Mouse (Mus musculus): Measurements from ENCODE around the gene Tiam1. TPM values are rescaled to one million over a fixed set of nuclear protein-coding genes. Genes with fewer than 3 reads are reported as not detected.

Gene Tiam1
- polyA plus RNA-seq, 1 experiment from 2014 or later: 29.0 TPM

- WGBS: 90% methylated on average over 7 of the region's 7 CpGs
- H3K4me1 ChIP-seq (replicated peaks): peaks cover 33% of the 10 kb centered on the region
- H3K27me3 ChIP-seq: no peaks in the 10 kb centered on the region
- no peak overlapping the region for H3K4me2 ChIP-seq
- no peaks in the 10 kb centered on the region for H3K9me3 ChIP-seq
- H3K9ac ChIP-seq: no peak overlapping the region
- no peak overlapping the region for H3K4me3 ChIP-seq
- ATAC-seq (ENCODE audit: low FRiP score): no peak
- H3K27ac ChIP-seq: no peak overlapping the region
- no peaks in the 10 kb centered on the region for H3K36me3 ChIP-seq
Observed at GRCm38 (mm10) chr16:90102596-90102995, 41.0 kb downstream of the Tiam1 start.

DNA sequence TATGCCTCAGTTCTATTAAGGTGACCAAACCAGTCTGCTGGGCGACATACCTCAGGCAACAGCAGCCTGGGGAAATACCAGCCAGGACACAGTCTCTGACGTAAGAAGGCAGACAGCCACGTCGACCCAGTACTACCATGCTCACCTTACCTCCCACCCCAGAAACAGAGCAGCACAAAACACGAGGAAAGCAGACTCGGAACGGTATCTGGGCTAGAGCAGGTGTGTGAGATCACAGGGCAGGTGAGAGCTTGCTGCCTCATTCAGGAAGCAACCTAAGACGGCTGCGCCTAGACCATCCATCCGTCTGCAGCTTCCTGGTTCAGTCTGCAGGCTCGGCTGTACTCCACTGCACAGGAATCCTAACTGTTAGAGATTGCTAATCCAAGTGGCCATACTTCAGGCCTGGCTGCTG is 45.4 kb downstream of the Tiam1 start:
- no peak for ATAC-seq (ENCODE audit: low FRiP score)
- 0 out of 2 replicates have a peak overlapping the region, but pooled peaks have one; percentile 12 for H3K27ac ChIP-seq
- WGBS: 91% methylated on average over 11 of the region's 11 CpGs
- H3K4me2 ChIP-seq: no peak overlapping the region
- H3K9ac ChIP-seq: no peak overlapping the region
- no peaks in the 10 kb centered on the region for H3K9me3 ChIP-seq
- no peaks in the 10 kb centered on the region for H3K27me3 ChIP-seq
- H3K4me3 ChIP-seq: no peak overlapping the region
- no peaks in the 10 kb centered on the region for H3K36me3 ChIP-seq
- H3K4me1 ChIP-seq (replicated peaks): peaks cover 43% of the 10 kb centered on the region

DNA sequence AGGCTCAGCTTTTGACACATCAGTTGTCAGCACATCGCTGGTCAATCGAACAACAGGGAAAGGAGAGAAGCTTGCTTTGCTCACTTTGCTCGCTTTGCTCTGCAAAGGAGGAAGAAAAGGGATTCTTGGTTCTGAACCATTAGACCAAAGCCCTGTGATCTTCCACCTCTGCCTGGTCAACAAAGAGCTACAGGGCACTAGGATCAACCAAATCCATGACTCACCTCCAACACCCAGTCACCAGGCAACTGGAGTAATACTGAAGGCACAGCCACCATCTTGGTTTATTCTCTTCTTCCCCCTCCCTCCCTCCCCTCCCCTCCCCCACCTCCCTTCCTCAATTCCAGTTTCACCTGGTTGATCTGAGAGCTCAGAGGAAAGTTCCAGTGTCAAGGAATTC is 45.8 kb downstream of the Tiam1 start:
- Histone ChIP-seq H3K4me2 (no peak overlapping the region), H3K9ac (no peak overlapping the region), H3K36me3 (no peaks in the 10 kb centered on the region), H3K9me3 (no peaks in the 10 kb centered on the region), H3K4me3 (no peak overlapping the region), H3K27me3 (no peaks in the 10 kb centered on the region), H3K27ac (no peak overlapping the region), H3K4me1 (replicated peaks) (peaks cover 43% of the 10 kb centered on the region)
- WGBS: 96% methylated on average over 3 of the region's 3 CpGs
- ATAC-seq (ENCODE audit: low FRiP score): no peak

DNA sequence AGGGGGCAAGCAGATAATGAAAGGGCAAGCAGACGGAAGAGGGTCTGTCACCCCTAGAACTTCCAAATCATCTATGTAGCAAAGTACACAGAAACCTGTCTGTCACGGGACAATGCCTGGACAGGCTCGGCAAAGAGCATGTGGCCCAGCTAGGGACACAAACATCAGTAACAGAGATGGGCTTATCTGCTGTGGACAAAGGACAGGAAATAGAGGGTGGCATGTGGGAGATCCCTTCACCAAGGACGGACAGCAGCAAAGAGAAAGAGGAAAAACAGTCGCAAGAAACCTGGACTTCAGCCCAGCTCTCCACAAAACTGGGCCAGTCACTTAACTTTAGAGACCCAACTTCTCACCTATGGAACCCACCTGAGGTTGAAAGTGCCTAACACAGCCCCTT is 47.6 kb downstream of the Tiam1 start:
- no peak overlapping the region for H3K9ac ChIP-seq
- no peak overlapping the region for H3K4me2 ChIP-seq
- 83% methylated on average over 5 of the region's 5 CpGs for WGBS
- no peak overlapping the region for H3K4me3 ChIP-seq
- no peak for ATAC-seq (ENCODE audit: low FRiP score)
- H3K9me3 ChIP-seq: no peaks in the 10 kb centered on the region
- H3K4me1 ChIP-seq (replicated peaks): peaks cover 44% of the 10 kb centered on the region
- no peak overlapping the region for H3K27ac ChIP-seq
- H3K36me3 ChIP-seq: no peaks in the 10 kb centered on the region
- H3K27me3 ChIP-seq: no peaks in the 10 kb centered on the region

DNA sequence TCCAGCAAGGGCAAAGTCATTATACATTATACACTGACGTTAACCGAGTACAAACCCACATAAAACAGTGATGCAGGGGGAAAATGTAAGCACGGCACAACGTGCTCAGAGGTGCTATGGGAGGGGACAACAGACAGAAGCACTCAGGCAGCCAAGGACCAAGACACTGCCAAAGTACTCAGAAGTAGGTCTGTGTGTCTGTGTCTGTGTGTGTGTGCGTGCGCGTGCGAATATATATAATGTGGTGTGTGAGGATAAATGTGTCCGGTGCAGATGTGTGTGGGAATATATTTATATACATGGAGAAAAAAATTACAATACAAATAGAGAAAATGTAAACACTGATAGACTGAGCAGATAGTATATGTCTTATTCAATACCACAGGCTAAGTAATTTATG is 50.6 kb downstream of the Tiam1 start:
- peaks cover 29% of the 10 kb centered on the region for H3K4me1 ChIP-seq (replicated peaks)
- no peak overlapping the region for H3K9ac ChIP-seq
- H3K4me3 ChIP-seq: no peak overlapping the region
- WGBS: 91% methylated on average over 9 of the region's 9 CpGs
- H3K27me3 ChIP-seq: no peaks in the 10 kb centered on the region
- no peaks in the 10 kb centered on the region for H3K9me3 ChIP-seq
- no peak overlapping the region for H3K4me2 ChIP-seq
- H3K27ac ChIP-seq: no peak overlapping the region
- ATAC-seq (ENCODE audit: low FRiP score): no peak
- peaks cover 12% of the 10 kb centered on the region; the same call in 1 of the 2 replicates for H3K36me3 ChIP-seq

DNA sequence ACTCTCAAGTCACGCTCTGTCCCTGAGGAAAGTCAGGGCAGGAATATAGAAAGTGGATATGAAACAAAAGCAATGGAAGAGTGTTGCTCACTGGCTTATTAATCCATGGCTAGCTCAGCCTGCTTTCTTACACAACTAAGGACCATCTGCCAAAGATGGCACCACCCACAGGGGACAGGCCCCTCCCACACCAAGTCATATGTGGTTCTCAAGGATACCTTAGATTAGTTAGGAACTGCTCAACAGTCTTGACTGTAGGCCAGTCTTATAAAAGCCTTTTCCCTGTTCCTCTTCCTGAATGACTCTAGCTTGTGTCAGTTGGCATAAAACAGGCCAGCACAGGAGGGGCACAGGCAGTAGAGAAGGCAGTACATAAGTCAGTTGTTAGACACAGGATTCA is 51.7 kb downstream of the Tiam1 start:
- Histone ChIP-seq H3K4me2 (no peak overlapping the region), H3K27ac (no peak overlapping the region), H3K9me3 (no peaks in the 10 kb centered on the region), H3K27me3 (no peaks in the 10 kb centered on the region), H3K9ac (no peak overlapping the region), H3K4me1 (replicated peaks) (peaks cover 28% of the 10 kb centered on the region), H3K4me3 (no peak overlapping the region), H3K36me3 (peaks cover 12% of the 10 kb centered on the region; the same call in 1 of the 2 replicates)
- no peak for ATAC-seq (ENCODE audit: low FRiP score)
- 84% methylated on average over 1 of the region's 1 CpGs for WGBS

- 85% methylated on average over 11 of the region's 11 CpGs for WGBS
- Histone ChIP-seq H3K9ac (no peak overlapping the region), H3K9me3 (no peaks in the 10 kb centered on the region), H3K4me2 (no peak overlapping the region), H3K27ac (no peak overlapping the region), H3K27me3 (no peaks in the 10 kb centered on the region), H3K36me3 (peaks cover 12% of the 10 kb centered on the region; the same call in 1 of the 2 replicates), H3K4me1 (replicated peaks) (peaks cover 29% of the 10 kb centered on the region), H3K4me3 (no peak overlapping the region)
- ATAC-seq (ENCODE audit: low FRiP score): no peak
Observed at GRCm38 (mm10) chr16:90091112-90091720, 52.4 kb downstream of the Tiam1 start.

DNA sequence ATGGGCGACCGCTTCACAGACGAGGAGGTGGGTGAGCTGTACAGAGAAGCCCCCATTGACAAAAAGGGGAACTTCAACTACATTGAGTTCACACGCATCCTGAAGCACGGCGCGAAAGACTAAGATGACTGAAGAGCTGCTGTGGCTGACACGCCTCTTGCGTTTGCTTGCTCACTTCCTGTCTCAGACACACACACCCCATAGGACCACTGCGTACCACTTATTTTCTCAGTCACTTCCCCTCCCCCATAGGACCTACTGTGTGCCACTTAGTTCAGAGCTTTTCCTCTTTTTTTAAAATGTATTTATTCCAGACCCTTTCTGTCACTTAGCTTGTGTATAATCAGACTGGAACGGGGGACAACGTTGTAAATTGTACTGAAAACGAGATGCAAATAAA is 53.2 kb downstream of the Tiam1 start:
- Histone ChIP-seq H3K9ac (no peak overlapping the region), H3K36me3 (peaks cover 12% of the 10 kb centered on the region; the same call in 1 of the 2 replicates), H3K4me2 (no peak overlapping the region), H3K27me3 (no peaks in the 10 kb centered on the region), H3K9me3 (no peaks in the 10 kb centered on the region), H3K4me3 (no peak overlapping the region), H3K27ac (no peak overlapping the region), H3K4me1 (replicated peaks) (peaks cover 32% of the 10 kb centered on the region)
- WGBS: 95% methylated on average over 13 of the region's 13 CpGs
- no peak for ATAC-seq (ENCODE audit: low FRiP score)

DNA sequence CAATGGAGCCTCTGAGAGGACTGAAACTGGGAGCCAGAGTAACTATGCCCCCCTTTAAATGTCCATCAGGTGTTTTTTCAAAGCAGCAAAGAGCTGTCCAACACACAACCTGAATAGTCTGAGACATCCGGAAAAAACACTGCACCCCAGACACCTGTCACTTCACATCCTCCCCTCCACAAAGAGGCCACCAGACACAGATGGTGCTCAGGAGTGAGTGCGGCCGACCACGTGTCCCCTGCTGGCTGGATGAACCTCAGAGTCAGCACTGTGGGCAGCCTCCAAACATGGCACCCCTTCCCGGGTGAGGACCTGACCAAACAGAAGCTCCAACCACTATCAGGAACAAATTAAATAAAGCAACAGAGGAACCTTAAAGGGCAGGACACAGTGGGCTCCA is 56.3 kb downstream of the Tiam1 start:
- ATAC-seq (ENCODE audit: low FRiP score): no peak
- 88% methylated on average over 5 of the region's 5 CpGs for WGBS
- H3K9ac ChIP-seq: no peak overlapping the region
- H3K27ac ChIP-seq: no peak overlapping the region
- peaks cover 20% of the 10 kb centered on the region for H3K4me1 ChIP-seq (replicated peaks)
- no peak overlapping the region for H3K4me3 ChIP-seq
- no peaks in the 10 kb centered on the region for H3K27me3 ChIP-seq
- peaks cover 12% of the 10 kb centered on the region; the same call in 1 of the 2 replicates for H3K36me3 ChIP-seq
- H3K4me2 ChIP-seq: no peak overlapping the region
- H3K9me3 ChIP-seq: no peaks in the 10 kb centered on the region

DNA sequence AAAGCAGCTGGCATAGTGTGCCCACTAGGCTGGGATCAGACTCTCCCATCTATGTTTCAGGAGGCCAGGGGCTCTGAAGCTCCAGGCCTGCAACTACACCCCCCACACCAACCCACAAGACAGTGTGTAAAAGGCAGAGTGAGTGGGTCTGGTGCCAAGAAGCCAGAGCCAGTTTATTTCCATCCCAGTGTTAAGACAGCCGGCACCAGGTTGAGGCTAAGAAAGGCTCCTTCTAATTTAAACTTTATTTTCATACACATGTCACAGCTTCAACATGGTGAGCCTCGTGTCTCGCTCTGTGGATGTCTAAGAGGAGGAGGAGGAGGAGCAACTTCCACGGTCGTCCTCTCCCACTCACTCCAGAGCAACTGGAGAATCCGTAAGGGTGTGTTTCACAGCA is 57.5 kb downstream of the Tiam1 start:
- 90% methylated on average over 6 of the region's 6 CpGs for WGBS
- Histone ChIP-seq H3K9me3 (no peaks in the 10 kb centered on the region), H3K9ac (no peak overlapping the region), H3K27me3 (no peaks in the 10 kb centered on the region), H3K36me3 (peaks cover 12% of the 10 kb centered on the region; the same call in 1 of the 2 replicates), H3K4me2 (no peak overlapping the region), H3K27ac (no peak overlapping the region), H3K4me3 (no peak overlapping the region), H3K4me1 (replicated peaks) (peaks cover 16% of the 10 kb centered on the region)
- ATAC-seq (ENCODE audit: low FRiP score): no peak

DNA sequence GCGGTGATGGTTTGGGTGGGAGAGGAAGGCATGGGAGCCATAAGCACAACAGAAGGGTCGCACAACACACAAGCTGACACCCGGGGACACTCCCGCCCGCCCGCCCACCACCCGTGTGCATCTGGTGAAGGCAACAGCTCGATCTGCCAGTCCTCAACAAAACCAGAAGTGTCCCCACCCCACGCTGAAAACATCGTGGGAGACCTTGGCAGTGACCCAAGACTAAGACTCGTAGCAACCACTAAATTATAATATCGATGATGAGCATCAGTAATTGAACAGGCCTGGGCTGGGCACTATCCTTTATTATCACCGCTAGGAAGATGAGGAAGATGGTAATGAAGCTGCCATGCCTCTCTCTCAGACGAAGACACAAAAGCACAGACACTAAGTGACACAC is 58.0 kb downstream of the Tiam1 start:
- H3K27ac ChIP-seq: no peak overlapping the region
- H3K9ac ChIP-seq: no peak overlapping the region
- H3K36me3 ChIP-seq: peaks cover 12% of the 10 kb centered on the region; the same call in 1 of the 2 replicates
- no peaks in the 10 kb centered on the region for H3K9me3 ChIP-seq
- WGBS: 63% methylated on average over 14 of the region's 14 CpGs
- H3K4me3 ChIP-seq: no peak overlapping the region
- no peaks in the 10 kb centered on the region for H3K27me3 ChIP-seq
- ATAC-seq (ENCODE audit: low FRiP score): no peak
- peaks cover 16% of the 10 kb centered on the region for H3K4me1 ChIP-seq (replicated peaks)
- H3K4me2 ChIP-seq: no peak overlapping the region

DNA sequence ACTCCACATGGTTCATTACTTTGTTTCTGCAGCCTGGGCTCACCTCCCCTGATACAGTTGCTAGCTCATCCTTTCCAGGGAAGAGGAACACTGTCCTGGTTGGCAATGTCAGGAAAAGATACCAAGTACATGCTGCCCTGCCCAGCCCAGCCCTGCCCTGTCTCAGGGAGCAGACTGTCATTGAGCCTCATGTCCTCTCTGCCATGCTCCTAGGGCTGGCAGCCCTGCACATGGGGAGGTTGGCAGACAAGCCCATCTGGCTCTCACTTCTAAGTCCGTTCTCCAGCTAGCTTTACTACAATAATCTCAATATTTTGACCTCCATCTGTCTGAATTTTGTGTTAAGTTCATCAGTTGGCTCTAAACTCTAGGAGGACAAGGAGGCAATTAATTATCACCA is 62.4 kb downstream of the Tiam1 start:
- WGBS: 79% methylated on average over 1 of the region's 1 CpGs
- no peak overlapping the region for H3K4me3 ChIP-seq
- no peaks in the 10 kb centered on the region for H3K9me3 ChIP-seq
- no peak overlapping the region for H3K27ac ChIP-seq
- H3K4me1 ChIP-seq (replicated peaks): peaks cover 14% of the 10 kb centered on the region
- no peaks in the 10 kb centered on the region for H3K27me3 ChIP-seq
- H3K4me2 ChIP-seq: no peak overlapping the region
- no peak for ATAC-seq (ENCODE audit: low FRiP score)
- no peaks in the 10 kb centered on the region for H3K36me3 ChIP-seq
- H3K9ac ChIP-seq: no peak overlapping the region

- ATAC-seq (ENCODE audit: low FRiP score): no peak
- no peaks in the 10 kb centered on the region for H3K9me3 ChIP-seq
Observed at GRCm38 (mm10) chr16:90078806-90079381, 64.7 kb downstream of the Tiam1 start.

More at GRCm38 (mm10) chr16:90078806-90079381, 64.7 kb downstream of the Tiam1 start:
- no peak overlapping the region for H3K4me3 ChIP-seq
- 72% methylated on average over 11 of the region's 11 CpGs for WGBS
- H3K4me2 ChIP-seq: no peak overlapping the region
- no peaks in the 10 kb centered on the region for H3K27me3 ChIP-seq
- no peaks in the 10 kb centered on the region for H3K36me3 ChIP-seq
- H3K9ac ChIP-seq: no peak overlapping the region
- H3K4me1 ChIP-seq (replicated peaks): peaks cover 5% of the 10 kb centered on the region
- no peak overlapping the region for H3K27ac ChIP-seq

Data from hindbrain, embryonic 13.5 days (tissue).